In genomic region chr17:9697763-9698162, GRCm38 (mm10) we compare ENCODE assay signal across 23 mouse cellular contexts. TPM values are rescaled to one million over a fixed set of nuclear protein-coding genes. Genes with fewer than 3 reads are reported as not detected.
DNase-seq lines count a peak whose midpoint lies in the region; ATAC-seq and TF ChIP-seq lines count a peak whose summit lies in the region.
"Had no signal": no experiment of that assay in that cellular context is flagged by ENCODE, and none has a peak within 500 bp of the region (broad histone marks: within the 10 kb centered on the region; RNA-seq: fewer than 3 reads in every experiment).

No protein-coding gene starts in this region.

- H3K4me3 ChIP-seq in lung, postnatal 0 days (ENCODE audit: low read depth, low read length) = no peak overlapping the region
- no peak overlapping the region for H3K4me3 ChIP-seq in forebrain, embryonic 14.5 days (ENCODE audit: low read depth, low read length)
- no peak overlapping the region for H3K4me3 ChIP-seq in hindbrain, embryonic 15.5 days
- no peak overlapping the region for H3K4me3 ChIP-seq in midbrain, postnatal 0 days (ENCODE audit: low read depth, low read length)
- no peak overlapping the region for H3K4me3 ChIP-seq in liver, embryonic 11.5 days (ENCODE audit: low read depth, low read length)
- H3K4me3 ChIP-seq: kidney, embryonic 15.5 days; layer of hippocampus, adult 2 months; neural tube, embryonic 12.5 days had no signal

- H3K9ac ChIP-seq in lung, postnatal 0 days (replicated peaks; ENCODE audit: low read depth) = no peak overlapping the region
- no peak overlapping the region for H3K9ac ChIP-seq in forebrain, embryonic 14.5 days (ENCODE audit: low read length)
- no peak overlapping the region for H3K9ac ChIP-seq in hindbrain, embryonic 15.5 days
- H3K9ac ChIP-seq in midbrain, postnatal 0 days (replicated peaks; ENCODE audit: low read length, poor library complexity, severe bottlenecking) = no peak overlapping the region
- H3K9ac ChIP-seq in liver, embryonic 11.5 days (ENCODE audit: low read depth, low read length) = no peak overlapping the region
- H3K9ac ChIP-seq: kidney, embryonic 15.5 days; liver, postnatal 0 days; neural tube, embryonic 12.5 days had no signal

- no peaks in the 10 kb centered on the region for H3K9me3 ChIP-seq in lung, postnatal 0 days (ENCODE audit: low read length)
- H3K9me3 ChIP-seq in forebrain, embryonic 14.5 days (replicated peaks; ENCODE audit: control insufficient read depth, low read length) = no peaks in the 10 kb centered on the region
- no peaks in the 10 kb centered on the region for H3K9me3 ChIP-seq in hindbrain, embryonic 15.5 days
- H3K9me3 ChIP-seq in midbrain, postnatal 0 days (ENCODE audit: low read length) = no peaks in the 10 kb centered on the region
- H3K9me3 ChIP-seq in liver, embryonic 11.5 days (ENCODE audit: control insufficient read depth, low read length) = no peaks in the 10 kb centered on the region
- H3K9me3 ChIP-seq: kidney, embryonic 15.5 days; neural tube, embryonic 12.5 days had no signal

- no peak overlapping the region for H3K27ac ChIP-seq in lung, postnatal 0 days (ENCODE audit: low read length)
- no peak overlapping the region for H3K27ac ChIP-seq in forebrain, embryonic 14.5 days (ENCODE audit: low read depth, low read length)
- no peak overlapping the region for H3K27ac ChIP-seq in hindbrain, embryonic 15.5 days (replicated peaks)
- no peak overlapping the region for H3K27ac ChIP-seq in midbrain, postnatal 0 days (ENCODE audit: low read depth, low read length)
- no peak overlapping the region for H3K27ac ChIP-seq in liver, embryonic 11.5 days (ENCODE audit: low read depth, low read length)
- H3K27ac ChIP-seq: kidney, embryonic 15.5 days; layer of hippocampus, adult 2 months; neural tube, embryonic 12.5 days had no signal

- WGBS in lung, postnatal 0 days = 46% methylated on average over 7 of the region's 7 CpGs
- WGBS in forebrain, embryonic 14.5 days = 16% methylated on average over 7 of the region's 7 CpGs
- WGBS in hindbrain, embryonic 15.5 days = 30% methylated on average over 7 of the region's 7 CpGs
- 44% methylated on average over 7 of the region's 7 CpGs for WGBS in midbrain, postnatal 0 days
- WGBS in liver, embryonic 11.5 days = 68% methylated on average over 7 of the region's 7 CpGs

- TF ChIP-seq CTCF in lung, postnatal 0 days (IDR thresholded peaks at IDR 0.05) = no peak
- no peak for TF ChIP-seq CTCF in midbrain, postnatal 0 days (IDR thresholded peaks at IDR 0.05)

- no peak overlapping the region for H3K4me2 ChIP-seq in lung, postnatal 0 days (replicated peaks; ENCODE audit: low read depth, low read length)
- H3K4me2 ChIP-seq in forebrain, embryonic 14.5 days (ENCODE audit: low read length) = no peak overlapping the region
- no peak overlapping the region for H3K4me2 ChIP-seq in hindbrain, embryonic 15.5 days
- no peak overlapping the region for H3K4me2 ChIP-seq in midbrain, postnatal 0 days (ENCODE audit: low read depth, low read length, poor library complexity, severe bottlenecking)
- H3K4me2 ChIP-seq in liver, embryonic 11.5 days = no peak overlapping the region
- H3K4me2 ChIP-seq: kidney, embryonic 15.5 days; neural tube, embryonic 12.5 days had no signal

- no peaks in the 10 kb centered on the region for H3K27me3 ChIP-seq in lung, postnatal 0 days (replicated peaks; ENCODE audit: insufficient read depth, low read length)
- no peaks in the 10 kb centered on the region for H3K27me3 ChIP-seq in forebrain, embryonic 14.5 days (replicated peaks; ENCODE audit: control insufficient read depth, insufficient read depth, low read length)
- H3K27me3 ChIP-seq in hindbrain, embryonic 15.5 days = no peaks in the 10 kb centered on the region
- no peaks in the 10 kb centered on the region for H3K27me3 ChIP-seq in midbrain, postnatal 0 days (ENCODE audit: insufficient read depth, low read length)
- H3K27me3 ChIP-seq in liver, embryonic 11.5 days (replicated peaks; ENCODE audit: control insufficient read depth, insufficient read depth, low read length) = no peaks in the 10 kb centered on the region
- H3K27me3 ChIP-seq: kidney, embryonic 15.5 days; neural tube, embryonic 12.5 days had no signal

- DNase-seq in lung, postnatal 10 days = peak; percentile 39
- no peak for DNase-seq in lung, postnatal 0 days (ENCODE audit: low spot score)
- DNase-seq in forebrain, embryonic 14.5 days (ENCODE audit: low spot score) = peak; percentile 46
- DNase-seq in midbrain, postnatal 0 days (ENCODE audit: low spot score) = peak; percentile 46
- no peak for DNase-seq in gastrocnemius, adult 8-10 months (ENCODE audit: low spot score in 2 of 2)
- no peak for DNase-seq in kidney, postnatal 10 days
- DNase-seq in liver, embryonic 11.5 days (ENCODE audit: low spot score) = no peak
- DNase-seq: adrenal gland, adult 2 months; cerebellum, adult 9-11 months; embryo, embryonic 11 days; heart, adult 18-20 months; liver, postnatal 0 days had no signal

- TF ChIP-seq EP300 in lung, postnatal 0 days (IDR thresholded peaks at IDR 0.05) = no peak

- no peaks in the 10 kb centered on the region for H3K36me3 ChIP-seq in lung, postnatal 0 days (ENCODE audit: insufficient read depth, low read length)
- no peaks in the 10 kb centered on the region for H3K36me3 ChIP-seq in forebrain, embryonic 14.5 days (ENCODE audit: control insufficient read depth, insufficient read depth, low read length)
- no peaks in the 10 kb centered on the region for H3K36me3 ChIP-seq in hindbrain, embryonic 15.5 days
- H3K36me3 ChIP-seq in midbrain, postnatal 0 days (ENCODE audit: insufficient read depth, low read length) = no peaks in the 10 kb centered on the region
- no peaks in the 10 kb centered on the region for H3K36me3 ChIP-seq in liver, embryonic 11.5 days (ENCODE audit: control insufficient read depth, insufficient read depth, low read length)
- H3K36me3 ChIP-seq: kidney, embryonic 15.5 days; neural tube, embryonic 12.5 days had no signal

- no peaks in the 10 kb centered on the region for H3K4me1 ChIP-seq in lung, postnatal 0 days (ENCODE audit: insufficient read depth, low read depth, low read length)
- peaks cover 4% of the 10 kb centered on the region; the same call in 1 of the 2 replicates for H3K4me1 ChIP-seq in forebrain, embryonic 14.5 days (ENCODE audit: control insufficient read depth, insufficient read depth, low read length)
- H3K4me1 ChIP-seq in hindbrain, embryonic 15.5 days (replicated peaks) = no peaks in the 10 kb centered on the region
- H3K4me1 ChIP-seq in midbrain, postnatal 0 days (ENCODE audit: insufficient read depth, low read length) = no peaks in the 10 kb centered on the region
- H3K4me1 ChIP-seq in liver, embryonic 11.5 days (replicated peaks; ENCODE audit: control insufficient read depth, insufficient read depth, low read length) = no peaks in the 10 kb centered on the region
- H3K4me1 ChIP-seq: kidney, embryonic 15.5 days; neural tube, embryonic 12.5 days had no signal

- no peak for ATAC-seq in lung, postnatal 0 days
- ATAC-seq in forebrain, embryonic 14.5 days = peak; percentile 58
- ATAC-seq in hindbrain, embryonic 15.5 days (ENCODE audit: low FRiP score, low read depth) = peak; percentile 59
- ATAC-seq in midbrain, postnatal 0 days (ENCODE audit: low FRiP score) = no peak
- no peak for ATAC-seq in liver, embryonic 11.5 days (replicated peaks; ENCODE audit: low FRiP score)
- ATAC-seq: inflammation-experienced regulatory T-cells, adult 6 months; liver, postnatal 0 days had no signal

RNA-seq across cellular contexts. Expression of gene Pabpc6, which starts 28.2 kb away (rescaled TPM):
- not detected in 2 replicates for polyA plus RNA-seq in lung, postnatal 0 days (2015; fragmentation: Nextera tagmentation; extraction: Ambion mirVana)
- not detected in 2 replicates for polyA plus RNA-seq in forebrain, embryonic 14.5 days (2014; fragmentation: Nextera tagmentation; extraction: Ambion mirVana)
- polyA plus RNA-seq in hindbrain, embryonic 15.5 days (2015; fragmentation: Nextera tagmentation; extraction: Ambion mirVana) = not detected in 2 replicates
- total RNA-seq in midbrain, postnatal 0 days (2014; rRNA removed) = not detected in 2 replicates
- not detected in 2 replicates for polyA plus RNA-seq in midbrain, postnatal 0 days (2015; fragmentation: Nextera tagmentation; extraction: Ambion mirVana)
- total RNA-seq in gastrocnemius, adult 8-10 months (2022) = not detected
- polyA plus RNA-seq in liver, embryonic 11.5 days (2014; fragmentation: Nextera tagmentation; extraction: Ambion mirVana) = not detected in 2 replicates
- total RNA-seq: adrenal gland, adult 2 months; heart, adult 18-20 months; layer of hippocampus, adult 2 months; left cerebral cortex, adult 18-20 months had no signal
- polyA plus RNA-seq: adrenal gland, adult 2 months; C2C12; heart, embryonic 16.5 days; inflammation-experienced regulatory T-cells, adult 6 months; kidney, embryonic 15.5 days; limb, embryonic 14.5 days; liver, postnatal 0 days; neural tube, embryonic 12.5 days; stomach, embryonic 14.5 days; thymus, postnatal 0 days had no signal

Comparison
In these comparisons a context has a peak if more than half of its experiments do, and no peak if none do; other contexts are left out.
1. DNase-seq: peak in lung, postnatal 10 days (single experiment), forebrain, embryonic 14.5 days (single experiment) and midbrain, postnatal 0 days (single experiment); none in lung, postnatal 0 days (single experiment), gastrocnemius, adult 8-10 months (0 of 2), kidney, postnatal 10 days (single experiment) and liver, embryonic 11.5 days (single experiment).
2. ATAC-seq: peak in forebrain, embryonic 14.5 days (single experiment) and hindbrain, embryonic 15.5 days (single experiment); none in lung, postnatal 0 days (single experiment), midbrain, postnatal 0 days (single experiment) and liver, embryonic 11.5 days (single experiment).